In the genomic region with DNA sequence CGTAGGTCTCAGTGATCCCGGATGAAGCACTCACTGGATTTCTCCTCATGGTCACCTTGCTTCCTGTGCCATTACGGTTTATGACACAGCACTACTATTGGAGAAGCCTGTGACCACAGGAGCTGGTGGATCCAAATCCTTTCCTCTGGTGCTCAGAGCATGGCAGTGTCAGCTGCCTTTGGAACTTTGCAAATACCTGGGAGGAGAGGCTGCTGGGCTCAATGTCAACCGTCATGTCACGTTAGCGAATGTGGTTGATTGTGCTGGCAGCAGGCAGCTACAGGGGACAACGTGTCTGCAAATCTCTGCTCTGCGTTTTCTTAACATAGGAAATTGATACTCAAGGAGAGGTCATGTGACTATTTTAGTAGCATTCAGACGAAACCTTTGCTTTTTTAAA, we compare ENCODE assay signal across 28 mouse cellular contexts. TPM values are rescaled to one million over a fixed set of nuclear protein-coding genes. Genes with fewer than 3 reads are reported as not detected.
DNase-seq lines count a peak whose midpoint lies in the region; ATAC-seq and TF ChIP-seq lines count a peak whose summit lies in the region.
"Had no signal": no experiment of that assay in that cellular context is flagged by ENCODE, and none has a peak within 500 bp of the region (broad histone marks: within the 10 kb centered on the region; RNA-seq: fewer than 3 reads in every experiment).

No protein-coding gene starts in this region.

- no peak for TF ChIP-seq CTCF in heart, postnatal 0 days (IDR thresholded peaks at IDR 0.05; ENCODE audit: low read depth)
- no peak for TF ChIP-seq CTCF in midbrain, postnatal 0 days (IDR thresholded peaks at IDR 0.05)
- TF ChIP-seq CTCF in lung, postnatal 0 days (IDR thresholded peaks at IDR 0.05): no peak

- 0 out of 2 replicates have a peak overlapping the region, but pooled peaks have one; percentile 8 for H3K27ac ChIP-seq in heart, postnatal 0 days (ENCODE audit: low read depth)
- H3K27ac ChIP-seq in midbrain, postnatal 0 days (ENCODE audit: low read depth, low read length): no peak overlapping the region
- no peak overlapping the region for H3K27ac ChIP-seq in midbrain, embryonic 11.5 days (ENCODE audit: low read depth, low read length)
- H3K27ac ChIP-seq in lung, postnatal 0 days (ENCODE audit: low read length): no peak overlapping the region
- H3K27ac ChIP-seq: embryonic facial prominence, embryonic 10.5 days; embryonic facial prominence, embryonic 13.5 days; forebrain, embryonic 12.5 days; forebrain, embryonic 15.5 days; heart, embryonic 13.5 days; hindbrain, embryonic 10.5 days; hindbrain, embryonic 14.5 days had no signal

- 56% methylated on average over 9 of the region's 9 CpGs for WGBS in heart, postnatal 0 days
- 81% methylated on average over 9 of the region's 9 CpGs for WGBS in midbrain, postnatal 0 days
- WGBS in midbrain, embryonic 11.5 days: 86% methylated on average over 9 of the region's 9 CpGs
- 80% methylated on average over 9 of the region's 9 CpGs for WGBS in lung, postnatal 0 days

- no peaks in the 10 kb centered on the region for H3K36me3 ChIP-seq in heart, postnatal 0 days (replicated peaks; ENCODE audit: control insufficient read depth, insufficient read depth, low read length)
- no peaks in the 10 kb centered on the region for H3K36me3 ChIP-seq in midbrain, postnatal 0 days (ENCODE audit: insufficient read depth, low read length)
- H3K36me3 ChIP-seq in midbrain, embryonic 11.5 days (ENCODE audit: control insufficient read depth, insufficient read depth, low read length): no peaks in the 10 kb centered on the region
- H3K36me3 ChIP-seq in lung, postnatal 0 days (ENCODE audit: insufficient read depth, low read length): no peaks in the 10 kb centered on the region
- H3K36me3 ChIP-seq: embryonic facial prominence, embryonic 10.5 days; embryonic facial prominence, embryonic 13.5 days; forebrain, embryonic 12.5 days; forebrain, embryonic 15.5 days; G1E; heart, embryonic 13.5 days; hindbrain, embryonic 10.5 days had no signal

- H3K9ac ChIP-seq in heart, postnatal 0 days (replicated peaks; ENCODE audit: low read depth, low read length): no peak overlapping the region
- H3K9ac ChIP-seq in midbrain, postnatal 0 days (replicated peaks; ENCODE audit: low read length, poor library complexity, severe bottlenecking): no peak overlapping the region
- H3K9ac ChIP-seq in midbrain, embryonic 11.5 days (ENCODE audit: low read length): no peak overlapping the region
- no peak overlapping the region for H3K9ac ChIP-seq in lung, postnatal 0 days (replicated peaks; ENCODE audit: low read depth)
- H3K9ac ChIP-seq: embryonic facial prominence, embryonic 13.5 days; forebrain, embryonic 12.5 days; forebrain, embryonic 15.5 days; heart, embryonic 13.5 days; hindbrain, embryonic 14.5 days had no signal

- H3K27me3 ChIP-seq in heart, postnatal 0 days (ENCODE audit: control insufficient read depth, insufficient read depth, low read length): no peaks in the 10 kb centered on the region
- no peaks in the 10 kb centered on the region for H3K27me3 ChIP-seq in midbrain, postnatal 0 days (ENCODE audit: insufficient read depth, low read length)
- H3K27me3 ChIP-seq in midbrain, embryonic 11.5 days (ENCODE audit: control insufficient read depth, insufficient read depth, low read length): no peaks in the 10 kb centered on the region
- H3K27me3 ChIP-seq in lung, postnatal 0 days (replicated peaks; ENCODE audit: insufficient read depth, low read length): no peaks in the 10 kb centered on the region
- H3K27me3 ChIP-seq: CH12.LX; embryonic facial prominence, embryonic 13.5 days; forebrain, embryonic 12.5 days; forebrain, embryonic 15.5 days; heart, embryonic 13.5 days; Patski had no signal

- no peak overlapping the region for H3K4me2 ChIP-seq in heart, postnatal 0 days (ENCODE audit: low read depth, low read length)
- H3K4me2 ChIP-seq in midbrain, postnatal 0 days (ENCODE audit: low read depth, low read length, poor library complexity, severe bottlenecking): no peak overlapping the region
- H3K4me2 ChIP-seq in midbrain, embryonic 11.5 days: no peak overlapping the region
- H3K4me2 ChIP-seq in lung, postnatal 0 days (replicated peaks; ENCODE audit: low read depth, low read length): no peak overlapping the region
- H3K4me2 ChIP-seq: embryonic facial prominence, embryonic 13.5 days; forebrain, embryonic 12.5 days; forebrain, embryonic 15.5 days; heart, embryonic 13.5 days; hindbrain, embryonic 14.5 days had no signal

- no peaks in the 10 kb centered on the region for H3K9me3 ChIP-seq in heart, postnatal 0 days (replicated peaks; ENCODE audit: control insufficient read depth, low read length)
- H3K9me3 ChIP-seq in midbrain, postnatal 0 days (ENCODE audit: low read length): no peaks in the 10 kb centered on the region
- H3K9me3 ChIP-seq in midbrain, embryonic 11.5 days (ENCODE audit: control insufficient read depth, low read length): no peaks in the 10 kb centered on the region
- H3K9me3 ChIP-seq in lung, postnatal 0 days (ENCODE audit: low read length): no peaks in the 10 kb centered on the region
- H3K9me3 ChIP-seq: embryonic facial prominence, embryonic 10.5 days; embryonic facial prominence, embryonic 13.5 days; forebrain, embryonic 12.5 days; forebrain, embryonic 15.5 days; G1E; heart, embryonic 13.5 days; hindbrain, embryonic 10.5 days had no signal

- no peak for ATAC-seq in cerebellum, adult (ENCODE audit: insufficient number of reproducible peaks, low FRiP score, low TSS enrichment)
- no peak for ATAC-seq in heart, postnatal 0 days (ENCODE audit: insufficient read depth, low read depth)
- ATAC-seq in midbrain, postnatal 0 days (ENCODE audit: low FRiP score): no peak
- ATAC-seq in midbrain, embryonic 11.5 days (ENCODE audit: low FRiP score): no peak
- no peak for ATAC-seq in lung, postnatal 0 days
- ATAC-seq: forebrain, embryonic 15.5 days; intestine, postnatal 0 days; Patski had no signal

- H3K4me1 ChIP-seq in heart, postnatal 0 days (ENCODE audit: control insufficient read depth, insufficient read depth): peaks cover 12% of the 10 kb centered on the region
- no peaks in the 10 kb centered on the region for H3K4me1 ChIP-seq in midbrain, postnatal 0 days (ENCODE audit: insufficient read depth, low read length)
- H3K4me1 ChIP-seq in midbrain, embryonic 11.5 days (ENCODE audit: control insufficient read depth, insufficient read depth, low read length): no peaks in the 10 kb centered on the region
- no peaks in the 10 kb centered on the region for H3K4me1 ChIP-seq in lung, postnatal 0 days (ENCODE audit: insufficient read depth, low read depth, low read length)
- H3K4me1 ChIP-seq: forebrain, embryonic 12.5 days; forebrain, embryonic 15.5 days; hindbrain, embryonic 10.5 days had no signal

- intact Hi-C loops in heart, postnatal 25 days (cut with DNase I): no loop called here

- TF ChIP-seq EP300 in heart, postnatal 0 days (IDR thresholded peaks at IDR 0.05; ENCODE audit: low read depth): no peak
- no peak for TF ChIP-seq EP300 in lung, postnatal 0 days (IDR thresholded peaks at IDR 0.05)

- no peak overlapping the region for H3K4me3 ChIP-seq in heart, postnatal 0 days (ENCODE audit: low read depth, low read length)
- H3K4me3 ChIP-seq in midbrain, postnatal 0 days (ENCODE audit: low read depth, low read length): no peak overlapping the region
- H3K4me3 ChIP-seq in midbrain, embryonic 11.5 days (ENCODE audit: low read depth, low read length): no peak overlapping the region
- H3K4me3 ChIP-seq in lung, postnatal 0 days (ENCODE audit: low read depth, low read length): no peak overlapping the region
- H3K4me3 ChIP-seq: embryonic facial prominence, embryonic 10.5 days; embryonic facial prominence, embryonic 13.5 days; erythroblast, embryonic 14.5 days; forebrain, embryonic 12.5 days; forebrain, embryonic 15.5 days; heart, embryonic 13.5 days; hindbrain, embryonic 10.5 days had no signal

- peak; percentile 63 to 68 for DNase-seq in cerebellum, postnatal 14 days
- DNase-seq in heart, postnatal 0 days (ENCODE audit: low spot score): no peak
- no peak for DNase-seq in heart, postnatal 25 days (ENCODE audit: low spot score)
- DNase-seq in midbrain, postnatal 0 days (ENCODE audit: low spot score): peak; percentile 15
- DNase-seq in midbrain, embryonic 11.5 days (ENCODE audit: low spot score, missing footprints): no peak
- no peak for DNase-seq in lung, postnatal 0 days (ENCODE audit: low spot score)
- DNase-seq: adrenal gland, postnatal 10 days; adrenal gland, postnatal 36 days; B cell, adult 2 months; cerebellum, adult 11 months; cerebellum, adult 8-10 months; cerebellum, postnatal 25 days; embryo, embryonic 11 days; gastrocnemius, postnatal 25 days; heart, postnatal 36 days had no signal

RNA-seq across cellular contexts. Expression of gene Ptprk, which starts 55.8 kb away (rescaled TPM):
- total RNA-seq in heart, postnatal 0 days (2014; rRNA removed; ENCODE audit: low replicate concordance): 65.8 and 70.3 TPM in 2 replicates
- 25.6 and 26.0 TPM in 2 replicates for polyA plus RNA-seq in heart, postnatal 0 days (2015; fragmentation: Nextera tagmentation; extraction: Ambion mirVana)
- total RNA-seq in heart, postnatal 25 days (2021): 10 to 100 TPM; 25.2 to 27.0 TPM
- total RNA-seq in midbrain, postnatal 0 days (2014; rRNA removed): 43.4 and 51.6 TPM in 2 replicates
- 20.3 and 25.4 TPM in 2 replicates for polyA plus RNA-seq in midbrain, postnatal 0 days (2015; fragmentation: Nextera tagmentation; extraction: Ambion mirVana)
- polyA plus RNA-seq in midbrain, embryonic 11.5 days (2014; fragmentation: Nextera tagmentation; extraction: Ambion mirVana): 17.3 and 21.0 TPM in 2 replicates
- 31.1 and 36.2 TPM in 2 replicates for polyA plus RNA-seq in lung, postnatal 0 days (2015; fragmentation: Nextera tagmentation; extraction: Ambion mirVana)
- total RNA-seq: CH12.LX had no signal

Comparison
In these comparisons a context has a peak if more than half of its experiments do, and no peak if none do; other contexts are left out.
1. DNase-seq: peak in cerebellum, postnatal 14 days (2 of 2) and midbrain, postnatal 0 days (single experiment); none in heart, postnatal 0 days (single experiment), heart, postnatal 25 days (single experiment), midbrain, embryonic 11.5 days (single experiment) and lung, postnatal 0 days (single experiment).